ENCODE assay signal across 8 mouse cellular contexts in the genomic region with DNA sequence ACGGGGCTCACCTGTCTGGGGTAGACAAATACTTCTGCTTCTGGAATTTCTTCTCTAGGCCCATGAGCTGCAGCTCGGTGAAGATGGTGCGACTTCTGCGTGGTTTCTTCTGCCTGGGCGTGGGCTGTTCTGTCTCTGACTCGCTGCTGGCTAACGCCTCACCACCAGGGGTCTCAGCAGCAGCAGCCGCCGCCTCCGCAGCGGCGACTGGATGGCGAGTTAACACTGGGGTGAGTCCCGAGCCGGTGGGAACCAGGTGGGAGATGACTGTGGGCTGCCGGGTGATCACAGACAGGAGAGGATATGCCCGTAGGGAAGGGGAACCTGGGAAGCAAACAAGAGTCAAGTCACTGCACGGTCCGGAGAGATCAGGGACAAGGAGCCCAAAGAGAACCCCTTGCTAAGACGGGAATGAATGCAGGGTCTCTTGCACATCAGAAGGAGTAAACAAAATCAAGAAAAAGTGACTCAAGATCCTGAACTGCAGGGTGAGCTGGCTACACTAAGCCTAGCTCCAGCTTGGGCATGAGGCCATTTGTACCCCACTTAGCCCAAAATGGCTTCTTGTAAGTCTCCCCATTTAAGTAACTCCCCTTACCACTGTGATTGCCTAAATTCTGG. TPM values are rescaled to one million over a fixed set of nuclear protein-coding genes. Genes with fewer than 3 reads are reported as not detected.
DNase-seq lines count a peak whose midpoint lies in the region; ATAC-seq and TF ChIP-seq lines count a peak whose summit lies in the region.

No protein-coding gene starts in this region.

- H3K4me1 ChIP-seq in embryonic fibroblast, embryonic 13.5 days (ENCODE audit: control insufficient read depth, insufficient read depth, low read length), result no peaks in the 10 kb centered on the region; the same call in 1 of the 2 replicates
- H3K4me1 ChIP-seq in hindbrain, embryonic 15.5 days (replicated peaks), result peaks cover 12% of the 10 kb centered on the region
- H3K4me1 ChIP-seq in midbrain, embryonic 10.5 days, result peaks cover 15% of the 10 kb centered on the region
- H3K4me1 ChIP-seq in stomach, embryonic 16.5 days (ENCODE audit: control insufficient read depth, insufficient read depth, low read length), result peaks cover 4% of the 10 kb centered on the region

- no peak for TF ChIP-seq POLR2A in embryonic fibroblast, embryonic 13.5 days (IDR thresholded peaks at IDR 0.05; ENCODE audit: low read depth, low read length)

- H3K36me3 ChIP-seq in hindbrain, embryonic 15.5 days, result no peaks in the 10 kb centered on the region
- no peaks in the 10 kb centered on the region for H3K36me3 ChIP-seq in midbrain, embryonic 10.5 days
- no peaks in the 10 kb centered on the region for H3K36me3 ChIP-seq in stomach, embryonic 16.5 days (ENCODE audit: control insufficient read depth, insufficient read depth, low read length)

- peaks cover 6% of the 10 kb centered on the region; the same call in 1 of the 2 replicates for H3K27me3 ChIP-seq in hindbrain, embryonic 15.5 days
- H3K27me3 ChIP-seq in midbrain, embryonic 10.5 days (ENCODE audit: low read depth, poor library complexity, severe bottlenecking), result peaks cover 34% of the 10 kb centered on the region
- no peaks in the 10 kb centered on the region; the same call in 1 of the 2 replicates for H3K27me3 ChIP-seq in stomach, embryonic 16.5 days (ENCODE audit: control insufficient read depth, insufficient read depth, low read length)

- 6% methylated on average over 20 of the region's 20 CpGs for WGBS in hindbrain, embryonic 15.5 days
- WGBS in midbrain, embryonic 10.5 days, result 6% methylated on average over 20 of the region's 20 CpGs
- 4% methylated on average over 20 of the region's 20 CpGs for WGBS in stomach, embryonic 16.5 days

- H3K9ac ChIP-seq in hindbrain, embryonic 15.5 days, result 0 out of 2 replicates have a peak overlapping the region, but pooled peaks have one; percentile 8
- H3K9ac ChIP-seq in stomach, embryonic 16.5 days (ENCODE audit: low read length), result peak overlapping the region; percentile 58

- ATAC-seq in hindbrain, embryonic 15.5 days (ENCODE audit: low FRiP score, low read depth), result 0 out of 2 replicates have a peak, but pooled peaks have one; percentile 38
- ATAC-seq in stomach, embryonic 16.5 days (ENCODE audit: insufficient read depth, low FRiP score), result no peak

- no peak overlapping the region for H3K4me3 ChIP-seq in embryonic fibroblast, embryonic 13.5 days (ENCODE audit: insufficient read depth, low read length)
- H3K4me3 ChIP-seq in hindbrain, embryonic 15.5 days, result peak overlapping the region; percentile 29
- peak overlapping the region; percentile 45 for H3K4me3 ChIP-seq in midbrain, embryonic 10.5 days
- peak overlapping the region; percentile 26 for H3K4me3 ChIP-seq in stomach, embryonic 16.5 days (replicated peaks; ENCODE audit: low read length)

- no peaks in the 10 kb centered on the region for H3K9me3 ChIP-seq in hindbrain, embryonic 15.5 days
- H3K9me3 ChIP-seq in midbrain, embryonic 10.5 days (replicated peaks), result no peaks in the 10 kb centered on the region
- H3K9me3 ChIP-seq in stomach, embryonic 16.5 days (replicated peaks; ENCODE audit: control insufficient read depth, low read length), result no peaks in the 10 kb centered on the region

- H3K27ac ChIP-seq in embryonic fibroblast, embryonic 13.5 days (ENCODE audit: insufficient read depth, low read length), result no peak overlapping the region
- H3K27ac ChIP-seq in hindbrain, embryonic 15.5 days (replicated peaks), result no peak overlapping the region
- no peak overlapping the region for H3K27ac ChIP-seq in midbrain, embryonic 10.5 days (replicated peaks)
- H3K27ac ChIP-seq in stomach, embryonic 16.5 days (ENCODE audit: low read length), result no peak overlapping the region

- 0 out of 2 replicates have a peak, but pooled peaks have one; percentile 32 for TF ChIP-seq CTCF in embryonic fibroblast, embryonic 13.5 days (IDR thresholded peaks at IDR 0.05; ENCODE audit: borderline replicate concordance, insufficient read depth, low read length)

- peak; percentile 38 to 51 for DNase-seq in cerebellum, postnatal 10 days
- no peak for DNase-seq in cerebellum, adult 11 months
- DNase-seq in 3134 (ENCODE audit: extremely low read depth, insufficient read length, low spot score), result peak; percentile 5
- peak; percentile 67 for DNase-seq in midbrain, embryonic 10.5 days (ENCODE audit: low spot score)
- no peak for DNase-seq in cerebellum, adult 11-12 months

- peak overlapping the region; percentile 58 for H3K4me2 ChIP-seq in hindbrain, embryonic 15.5 days
- H3K4me2 ChIP-seq in stomach, embryonic 16.5 days (ENCODE audit: low read depth, low read length), result peak overlapping the region; percentile 53

RNA-seq across cellular contexts. Expression of a gene that starts 54.4 kb away (rescaled TPM):
- polyA plus RNA-seq in embryonic fibroblast, embryonic 13.5 days (2011; ENCODE audit: insufficient read length, low read depth, missing spikeins), result 0.70 TPM in 1 of 2 replicates, not detected in the other
- polyA plus RNA-seq in hindbrain, embryonic 15.5 days (2015; fragmentation: Nextera tagmentation; extraction: Ambion mirVana), result 0.18 and 0.41 TPM in 2 replicates
- polyA plus RNA-seq in midbrain, embryonic 10.5 days (2016; fragmentation: Nextera tagmentation; extraction: Ambion mirVana), result 0.07 TPM in 1 of 2 replicates, not detected in the other
- 1.4 and 2.2 TPM in 2 replicates for polyA plus RNA-seq in stomach, embryonic 16.5 days (2015; fragmentation: Nextera tagmentation; extraction: Ambion mirVana)

Comparison
In these comparisons a context has a peak if more than half of its experiments do, and no peak if none do; other contexts are left out.
1. DNase-seq: peak in cerebellum, postnatal 10 days (2 of 2), 3134 (single experiment) and midbrain, embryonic 10.5 days (single experiment); none in cerebellum, adult 11 months (single experiment) and cerebellum, adult 11-12 months (single experiment).